In genomic region chr1:156938705-156939242, GRCm38 (mm10) we compare ENCODE assay signal across 8 mouse cellular contexts. TPM values are rescaled to one million over a fixed set of nuclear protein-coding genes. Genes with fewer than 3 reads are reported as not detected.
DNase-seq lines count a peak whose midpoint lies in the region; ATAC-seq lines count a peak whose summit lies in the region.

No protein-coding gene starts in this region.

- H3K27ac ChIP-seq in embryonic facial prominence, embryonic 13.5 days: peak overlapping the region; percentile 93
- peak overlapping the region; percentile 74 to 89 for H3K27ac ChIP-seq in heart, embryonic 14.5 days (replicated peaks in 1 of 2; ENCODE audit: control insufficient read depth in 1 of 2, insufficient read depth in 1 of 2, low read depth in 2 of 2, low read length in 2 of 2)
- peak overlapping the region; percentile 85 for H3K27ac ChIP-seq in liver, embryonic 13.5 days
- peak overlapping the region; percentile 97 for H3K27ac ChIP-seq in neural tube, embryonic 11.5 days (ENCODE audit: low read depth, low read length)
- H3K27ac ChIP-seq in stomach, embryonic 16.5 days (ENCODE audit: low read length): peak overlapping the region; percentile 86

- peak overlapping the region; percentile 87 for H3K4me2 ChIP-seq in embryonic facial prominence, embryonic 13.5 days
- H3K4me2 ChIP-seq in heart, embryonic 14.5 days (ENCODE audit: low read length): peak overlapping the region; percentile 82
- H3K4me2 ChIP-seq in liver, embryonic 13.5 days: peak overlapping the region; percentile 99
- H3K4me2 ChIP-seq in neural tube, embryonic 11.5 days (ENCODE audit: low read depth): peak overlapping the region; percentile 85
- peak overlapping the region; percentile 91 for H3K4me2 ChIP-seq in stomach, embryonic 16.5 days (ENCODE audit: low read depth, low read length)

- peaks cover 10% of the 10 kb centered on the region; the same call in 1 of the 2 replicates for H3K4me1 ChIP-seq in embryonic facial prominence, embryonic 13.5 days
- 0 out of 4 replicates have a peak, but pooled peaks cover 0 to 5% of the 10 kb centered on the region in 2 experiments for H3K4me1 ChIP-seq in heart, embryonic 14.5 days (ENCODE audit: control insufficient read depth in 2 of 2, insufficient read depth in 2 of 2, low read length in 2 of 2)
- peaks cover 39% of the 10 kb centered on the region for H3K4me1 ChIP-seq in liver, embryonic 13.5 days (replicated peaks)
- peaks cover 11% of the 10 kb centered on the region; the same call in 1 of the 2 replicates for H3K4me1 ChIP-seq in neural tube, embryonic 11.5 days (ENCODE audit: control insufficient read depth, insufficient read depth, low read length)
- peaks cover 5% of the 10 kb centered on the region; the same call in 1 of the 2 replicates for H3K4me1 ChIP-seq in stomach, embryonic 16.5 days (ENCODE audit: control insufficient read depth, insufficient read depth, low read length)

- peak; percentile 82 for ATAC-seq in embryonic facial prominence, embryonic 13.5 days (ENCODE audit: insufficient number of reproducible peaks, insufficient read depth, low FRiP score, low TSS enrichment, low read depth)
- peak; percentile 46 for ATAC-seq in heart, embryonic 14.5 days (ENCODE audit: insufficient number of reproducible peaks, insufficient read depth, low FRiP score, low read depth)
- ATAC-seq in liver, embryonic 13.5 days (ENCODE audit: low read depth): peak; percentile 78
- ATAC-seq in neural tube, embryonic 11.5 days (ENCODE audit: insufficient read depth, low FRiP score, low TSS enrichment): peak; percentile 83
- ATAC-seq in stomach, embryonic 16.5 days (ENCODE audit: insufficient read depth, low FRiP score): peak; percentile 72

- no peaks in the 10 kb centered on the region for H3K27me3 ChIP-seq in embryonic facial prominence, embryonic 13.5 days
- H3K27me3 ChIP-seq in heart, embryonic 14.5 days (ENCODE audit: control insufficient read depth, insufficient read depth, low read length): no peaks in the 10 kb centered on the region
- peaks cover 15% of the 10 kb centered on the region; the same call in 1 of the 2 replicates for H3K27me3 ChIP-seq in liver, embryonic 13.5 days
- no peaks in the 10 kb centered on the region for H3K27me3 ChIP-seq in neural tube, embryonic 11.5 days (ENCODE audit: control insufficient read depth, insufficient read depth, low read length)
- no peaks in the 10 kb centered on the region for H3K27me3 ChIP-seq in stomach, embryonic 16.5 days (ENCODE audit: control insufficient read depth, insufficient read depth, low read length)

- under 1% methylated on average over 47 of the region's 51 CpGs for WGBS in embryonic facial prominence, embryonic 13.5 days
- WGBS in heart, embryonic 14.5 days: under 1% methylated on average over 51 of the region's 51 CpGs
- under 1% methylated on average over 50 of the region's 51 CpGs for WGBS in liver, embryonic 13.5 days (ENCODE audit: insufficient replicate concordance)
- under 1% methylated on average over 48 of the region's 51 CpGs for WGBS in neural tube, embryonic 11.5 days
- under 1% methylated on average over 51 of the region's 51 CpGs for WGBS in stomach, embryonic 16.5 days

- no peaks in the 10 kb centered on the region for H3K9me3 ChIP-seq in embryonic facial prominence, embryonic 13.5 days
- no peaks in the 10 kb centered on the region for H3K9me3 ChIP-seq in heart, embryonic 14.5 days (ENCODE audit: control insufficient read depth, low read length)
- H3K9me3 ChIP-seq in liver, embryonic 13.5 days (replicated peaks): no peaks in the 10 kb centered on the region
- no peaks in the 10 kb centered on the region for H3K9me3 ChIP-seq in neural tube, embryonic 11.5 days (ENCODE audit: control insufficient read depth, low read length)
- H3K9me3 ChIP-seq in stomach, embryonic 16.5 days (replicated peaks; ENCODE audit: control insufficient read depth, low read length): no peaks in the 10 kb centered on the region

- DNase-seq in A20 (ENCODE audit: low read depth, low spot score): peak; percentile 93
- peak; percentile 73 to 82 for DNase-seq in adrenal gland, postnatal 36 days
- DNase-seq in kidney, postnatal 10 days: peak; percentile 83
- DNase-seq in liver, embryonic 13.5 days: peak; percentile 77
- DNase-seq in neural tube, embryonic 11.5 days (ENCODE audit: low spot score): peak; percentile 82

- peak overlapping the region; percentile 91 for H3K4me3 ChIP-seq in embryonic facial prominence, embryonic 13.5 days
- peak overlapping the region; percentile 97 to 98 for H3K4me3 ChIP-seq in heart, embryonic 14.5 days (ENCODE audit: control insufficient read depth in 1 of 2, insufficient read depth in 1 of 2, low read depth in 1 of 2, low read length in 2 of 2)
- peak overlapping the region; percentile 90 for H3K4me3 ChIP-seq in liver, embryonic 13.5 days (replicated peaks)
- H3K4me3 ChIP-seq in neural tube, embryonic 11.5 days (ENCODE audit: low read depth, low read length): peak overlapping the region; percentile 93
- peak overlapping the region; percentile 89 for H3K4me3 ChIP-seq in stomach, embryonic 16.5 days (replicated peaks; ENCODE audit: low read length)

- H3K36me3 ChIP-seq in embryonic facial prominence, embryonic 13.5 days: no peaks in the 10 kb centered on the region
- H3K36me3 ChIP-seq in heart, embryonic 14.5 days (ENCODE audit: control insufficient read depth, insufficient read depth, low read length): no peaks in the 10 kb centered on the region
- no peaks in the 10 kb centered on the region for H3K36me3 ChIP-seq in liver, embryonic 13.5 days
- no peaks in the 10 kb centered on the region for H3K36me3 ChIP-seq in neural tube, embryonic 11.5 days (ENCODE audit: control insufficient read depth, insufficient read depth, low read length)
- H3K36me3 ChIP-seq in stomach, embryonic 16.5 days (ENCODE audit: control insufficient read depth, insufficient read depth, low read length): no peaks in the 10 kb centered on the region

- H3K9ac ChIP-seq in embryonic facial prominence, embryonic 13.5 days: peak overlapping the region; percentile 94
- H3K9ac ChIP-seq in heart, embryonic 14.5 days (ENCODE audit: low read length): peak overlapping the region; percentile 92
- H3K9ac ChIP-seq in liver, embryonic 13.5 days: peak overlapping the region; percentile 90
- peak overlapping the region; percentile 92 for H3K9ac ChIP-seq in neural tube, embryonic 11.5 days (ENCODE audit: low read length)
- H3K9ac ChIP-seq in stomach, embryonic 16.5 days (ENCODE audit: low read length): peak overlapping the region; percentile 90

RNA-seq across cellular contexts. Expression of gene Ralgps2, which starts 0.7 kb away (rescaled TPM):
- total RNA-seq in adrenal gland, postnatal 36 days (2021): 10 to 100 TPM; 18.2 to 23.5 TPM
- 91.8 and 92.8 TPM in 2 replicates for polyA plus RNA-seq in embryonic facial prominence, embryonic 13.5 days (2015; fragmentation: Nextera tagmentation; extraction: Ambion mirVana)
- polyA plus RNA-seq in heart, embryonic 14.5 days (2014; fragmentation: Nextera tagmentation; extraction: Ambion mirVana): 60.2 and 63.5 TPM in 2 replicates
- polyA plus RNA-seq in liver, embryonic 13.5 days (2015; fragmentation: Nextera tagmentation; extraction: Ambion mirVana): 21.0 TPM in 2 replicates
- polyA plus RNA-seq in neural tube, embryonic 11.5 days (2014; fragmentation: Nextera tagmentation; extraction: Ambion mirVana): 93.3 and 95.7 TPM in 2 replicates
- 54.5 and 57.1 TPM in 2 replicates for polyA plus RNA-seq in stomach, embryonic 16.5 days (2015; fragmentation: Nextera tagmentation; extraction: Ambion mirVana)

Comparison
In these comparisons a context has a peak if more than half of its experiments do, and no peak if none do; other contexts are left out.
1. Peak in every context shown above with its lines: DNase-seq, ATAC-seq, H3K4me3 ChIP-seq and H3K27ac ChIP-seq.